Mouse (Mus musculus) left cerebral cortex, adult 8-10 months (tissue): Measurements from ENCODE around the gene Tra2b. TPM values are rescaled to one million over a fixed set of nuclear protein-coding genes. Genes with fewer than 3 reads are reported as not detected.
"Not testable (repeated sequence)": the region's sequence is repeated elsewhere in the genome, so short reads cannot be mapped to it uniquely, and the experiment has no call there.

Source experiments
- DNase-seq, 2 experiments: peaks; one replicate each; pipeline ENCODE4 v3.0.0; 2022; ENCODE audit warnings: low spot score in 2 of 2
- total RNA-seq, 4 experiments: library from RNA; stranded (reverse); gene quantifications; 2 replicates each; pipeline ENCODE4 v1.2.4; 2022

The Tra2b gene
- total RNA-seq, 4 experiments from 2014 or later, result 65.9 to 76.8 (median 70.2) TPM

DNA sequence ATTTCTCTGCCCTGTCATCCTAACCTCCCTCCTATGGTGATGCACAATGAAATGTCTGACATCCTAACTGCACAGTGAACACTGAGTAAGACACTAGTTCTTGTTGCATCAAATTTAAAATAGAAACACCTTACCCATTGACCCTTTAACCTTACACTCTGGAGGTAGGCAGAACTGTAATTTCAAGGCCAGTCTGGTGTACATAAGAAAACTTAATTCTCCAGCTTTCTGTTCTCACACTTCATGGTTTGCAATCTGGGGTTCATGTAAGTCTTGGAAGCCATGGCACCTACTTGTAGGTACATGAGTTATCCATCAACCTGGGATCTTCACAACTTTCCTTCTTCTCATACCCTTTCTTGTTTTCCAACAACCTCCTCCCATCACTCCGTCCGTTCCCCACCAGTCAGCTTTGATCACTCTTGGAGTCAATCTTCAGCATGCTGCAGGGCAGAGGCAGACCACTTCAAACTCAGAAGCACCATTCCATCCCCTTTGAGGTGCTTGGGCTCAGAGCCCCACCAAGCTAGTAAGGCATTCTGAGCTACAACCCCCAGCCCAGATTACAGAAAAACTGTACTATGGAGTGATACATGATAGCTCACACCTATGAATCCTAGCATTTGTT lies 23.5 kb downstream of the Tra2b start:
- DNase-seq, result no peak

GRCm38 (mm10) chr16:22241376-22242238 lies 24.2 kb downstream of the Tra2b start:
- DNase-seq, result no peak

DNA sequence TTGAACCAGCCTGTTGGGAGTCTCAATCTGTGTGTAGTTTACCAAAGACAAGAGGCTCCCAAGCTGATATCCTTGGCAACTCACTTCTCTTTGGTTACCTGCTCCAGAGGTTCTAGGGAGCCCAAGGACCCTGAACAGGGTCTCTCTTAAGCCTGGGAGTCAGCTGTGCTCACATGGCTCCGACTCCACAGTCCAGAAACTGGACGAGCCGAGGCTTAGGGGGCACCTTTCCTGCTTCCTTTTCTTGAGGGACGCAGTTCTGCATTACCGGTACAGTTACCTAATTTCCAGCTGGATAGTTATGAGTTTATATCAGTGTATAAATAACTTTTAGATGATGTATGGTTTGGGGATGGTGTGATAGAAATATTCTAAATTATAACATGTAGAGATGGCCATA lies 24.9 kb downstream of the Tra2b start:
- no peak for DNase-seq

DNA sequence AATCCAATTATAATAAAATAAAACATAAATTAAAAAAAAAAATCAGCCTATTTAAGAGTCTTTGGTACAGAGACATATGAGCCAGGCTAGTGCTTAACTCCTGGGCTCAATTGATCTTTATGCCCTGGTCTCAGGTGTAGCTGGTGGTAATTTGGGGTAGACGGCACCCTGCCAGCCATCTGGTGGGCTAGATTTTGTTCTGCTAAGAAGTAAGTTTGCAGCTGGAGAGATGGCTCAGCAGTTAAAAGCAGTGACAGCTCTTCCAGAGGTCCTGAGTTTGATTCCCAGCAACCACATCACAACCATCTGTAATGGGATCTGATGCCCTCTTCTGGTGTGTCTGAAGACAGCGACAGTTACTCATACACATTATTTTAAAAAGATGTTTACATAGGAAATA lies 25.8 kb downstream of the Tra2b start:
- no peak for DNase-seq

GRCm38 (mm10) chr16:22238928-22239620 lies 26.7 kb downstream of the Tra2b start:
- no peak for DNase-seq

DNA sequence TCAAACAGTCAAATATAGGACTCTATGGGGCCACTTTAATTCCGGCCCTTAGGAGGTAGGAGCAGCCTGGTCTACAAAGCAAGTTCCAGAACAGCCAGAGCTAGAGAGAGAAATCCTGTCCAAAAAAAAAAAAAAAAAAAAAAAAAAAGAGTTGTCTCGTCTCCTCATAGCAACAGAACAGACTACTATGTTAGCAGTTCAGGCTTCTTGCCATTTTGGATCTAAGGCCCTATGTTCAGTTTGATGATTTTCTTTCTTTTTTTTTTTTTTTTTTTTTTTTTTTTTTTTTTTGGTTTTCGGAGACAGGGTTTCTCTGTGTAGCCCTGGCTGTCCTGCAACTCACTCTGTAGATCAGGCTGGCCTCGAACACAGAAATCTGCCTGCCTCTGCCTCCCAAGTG lies 27.4 kb downstream of the Tra2b start:
- not testable (repeated sequence) for DNase-seq

GRCm38 (mm10) chr16:22236814-22237213 lies 29.0 kb downstream of the Tra2b start:
- no peak for DNase-seq

GRCm38 (mm10) chr16:22234535-22234934 lies 31.3 kb downstream of the Tra2b start:
- DNase-seq, result no peak

DNA sequence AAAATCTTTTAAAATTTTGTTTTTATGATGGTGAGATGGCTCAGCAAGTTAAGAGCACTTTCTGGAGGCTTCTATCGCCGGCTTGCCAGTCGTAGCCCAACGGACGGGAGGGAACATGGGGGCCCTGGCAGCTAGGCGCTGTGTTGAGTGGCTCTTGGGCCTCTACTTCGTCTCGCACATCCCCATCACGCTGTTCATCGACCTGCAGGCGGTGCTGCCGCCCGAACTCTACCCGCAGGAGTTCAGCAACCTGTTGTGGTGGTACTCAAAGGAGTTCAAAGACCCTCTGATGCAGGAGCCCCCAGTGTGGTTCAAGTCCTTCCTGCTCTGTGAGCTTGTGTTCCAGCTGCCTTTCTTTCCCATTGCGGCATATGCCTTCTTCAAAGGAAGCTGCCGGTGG lies 35.5 kb downstream of the Tra2b start:
- not testable (repeated sequence) for DNase-seq

DNA sequence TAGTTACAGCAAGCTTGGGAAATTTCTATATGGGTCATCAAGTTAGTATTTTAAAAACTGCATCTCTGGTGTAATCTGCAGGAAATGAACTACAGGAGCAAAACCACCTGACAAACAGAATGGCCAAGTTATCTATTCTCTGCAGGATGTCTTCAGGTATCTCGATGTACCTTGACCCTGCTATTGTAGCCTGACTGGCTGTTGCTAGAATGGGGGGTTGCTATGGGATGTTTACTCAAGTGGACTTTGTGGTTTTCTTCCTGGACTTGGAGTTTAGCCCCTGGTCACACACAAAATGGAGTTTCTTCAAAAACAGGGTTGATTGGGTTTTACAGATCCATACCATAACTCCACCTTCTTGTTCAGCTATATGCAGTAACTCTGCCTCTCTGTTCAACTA lies 62.3 kb downstream of the Tra2b start:
- DNase-seq, result no peak

DNA sequence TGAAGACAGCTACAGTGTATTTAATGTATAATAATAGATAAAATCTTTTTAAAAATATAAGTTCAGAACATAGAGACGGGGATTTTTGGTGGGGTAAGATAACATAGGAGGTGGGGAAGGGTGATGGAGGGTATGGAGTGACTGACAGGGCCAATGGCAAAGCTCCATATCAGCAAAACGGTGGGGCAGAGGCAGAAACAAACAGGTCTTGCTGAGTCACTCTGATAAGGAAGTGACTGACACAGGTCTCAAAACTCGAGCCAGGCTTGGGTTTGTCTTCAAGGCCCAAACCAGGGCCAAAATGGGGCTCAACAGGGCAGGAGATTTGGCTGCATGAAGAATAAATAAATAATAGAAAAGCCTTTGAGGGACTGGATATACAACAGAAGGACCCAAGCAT lies 63.9 kb downstream of the Tra2b start:
- DNase-seq, result no peak

DNA sequence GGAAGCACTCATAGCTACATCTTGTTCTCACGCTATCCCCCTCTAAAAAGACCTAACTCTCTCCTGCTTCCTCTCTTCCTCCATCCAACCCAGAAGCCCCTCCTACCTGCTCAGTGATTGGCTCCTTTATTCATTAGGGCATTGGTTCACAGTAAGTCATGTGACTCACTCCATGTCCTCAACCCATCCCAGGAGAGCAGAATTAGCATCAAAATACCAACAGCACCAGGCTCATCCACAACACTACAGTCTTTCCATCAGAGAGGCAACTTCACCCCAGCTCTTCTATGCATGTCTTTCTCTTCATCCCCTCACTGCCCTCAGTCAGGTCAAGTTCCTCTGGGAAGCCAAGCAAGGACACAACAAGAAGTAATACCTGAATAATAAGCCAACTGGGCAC lies 65.3 kb downstream of the Tra2b start:
- DNase-seq, result no peak

Other genes with a start within 250 kb of the Tra2b start
- 1 to 10 TPM in 1 of 4 experiments, under 1 TPM in 3; 0.70 to 1.9 (median 0.85) TPM for gene Igf2bp2, start 102.7 kb downstream of the Tra2b start, total RNA-seq
- gene Etv5, start 173.7 kb upstream of the Tra2b start, total RNA-seq, result 10 to 100 TPM; 60.9 to 81.8 (median 65.7) TPM